Mouse (Mus musculus) CH12F3 (cell line): ENCODE data around the gene Pdpr.
"Not testable (repeated sequence)": the region's sequence is repeated elsewhere in the genome, so short reads cannot be mapped to it uniquely, and the experiment has no call there.

Experiments used
- in situ Hi-C: fragments of 300-500 bp; cut with MboI; formaldehyde crosslinking; loops from 2 replicates; pipeline ENCODE4 v1.14.3; 2020; ENCODE audit warnings: low sequenced_read_pairs

The Pdpr gene

DNA sequence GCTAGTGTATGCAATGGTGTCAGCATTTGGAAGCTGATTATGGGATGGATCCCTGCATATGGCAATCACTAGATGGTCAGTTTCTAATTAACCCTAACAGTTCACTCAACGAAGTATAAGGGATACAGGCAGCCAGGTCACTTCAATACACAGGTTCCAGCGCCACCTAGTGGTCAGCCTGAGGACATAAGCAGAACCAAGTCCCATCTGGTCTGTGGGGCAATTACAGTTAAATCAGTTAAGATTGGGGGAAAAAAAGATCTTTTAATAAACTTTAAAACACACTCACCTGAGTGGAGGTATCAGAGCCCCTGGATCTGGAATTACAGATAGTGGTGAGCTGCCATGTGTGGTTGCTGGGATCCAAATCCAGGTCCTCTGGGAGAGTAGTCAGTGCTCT is 4.3 kb upstream of the Pdpr start:
- in situ Hi-C loops = no loop called here

DNA sequence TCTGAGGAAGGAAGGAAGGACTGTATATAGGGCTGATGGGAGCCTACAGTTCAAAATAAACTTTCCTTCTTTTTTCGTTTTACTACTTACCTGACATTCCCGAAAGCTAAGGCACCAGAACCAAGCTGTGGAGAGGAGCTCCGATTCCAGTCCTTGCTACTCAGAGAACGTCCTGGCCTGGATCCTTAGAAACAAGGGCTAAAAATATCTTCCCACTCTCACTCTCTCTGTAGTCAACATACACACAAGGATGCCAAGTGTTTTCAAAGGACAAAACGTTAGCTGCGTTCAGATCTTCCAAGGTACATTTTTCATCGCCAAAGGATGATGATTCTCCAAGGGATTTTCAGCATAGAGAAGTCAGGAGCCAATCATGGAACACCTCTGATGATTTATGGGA is 2.7 kb upstream of the Pdpr start:
- in situ Hi-C loops = no loop called here

GRCm38 (mm10) chr8:111092326-111092725 is 2.1 kb upstream of the Pdpr start, which contains the start of gene Clec18a:
Gene Clec18a (minus strand): TSS chr8:111092426.
- in situ Hi-C loops = not testable (repeated sequence)

DNA sequence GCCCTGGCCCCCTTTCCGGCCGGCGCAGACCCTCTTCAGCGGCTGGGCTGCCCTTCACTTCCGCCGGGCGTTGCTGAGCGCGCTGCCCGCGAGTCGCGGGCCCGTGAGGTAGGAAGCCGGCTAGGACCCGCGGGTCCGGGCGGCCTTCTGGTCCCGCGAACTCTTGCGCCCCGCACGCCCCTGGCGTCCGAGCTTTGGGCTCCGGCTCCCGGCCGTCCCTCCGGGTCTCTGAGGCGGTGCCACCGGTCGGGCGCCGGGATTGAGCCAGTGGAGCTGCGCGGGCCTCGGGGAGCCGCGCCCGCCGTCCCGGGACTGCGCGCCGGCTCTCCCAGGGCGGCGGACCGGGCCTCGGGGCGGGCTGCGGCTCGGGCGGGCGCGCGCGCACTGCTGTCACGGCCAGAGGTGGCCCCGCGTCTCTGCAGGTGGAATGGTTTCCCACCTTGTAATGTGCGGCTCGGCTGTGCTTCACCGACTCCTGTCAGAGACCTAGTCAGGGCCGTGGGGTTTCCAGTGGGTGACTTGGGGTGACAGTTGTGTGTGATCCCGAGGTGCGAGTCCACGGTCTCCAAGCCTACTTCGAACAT is 381 bp downstream of the Pdpr start:
- in situ Hi-C loops = not testable (repeated sequence)

GRCm38 (mm10) chr8:111114891-111115290 is 20.5 kb downstream of the Pdpr start:
- in situ Hi-C loops = no loop called here

- in situ Hi-C loops = no loop called here
Observed at GRCm38 (mm10) chr8:111119481-111119880, 25.1 kb downstream of the Pdpr start.

GRCm38 (mm10) chr8:111130756-111131155 is 36.3 kb downstream of the Pdpr start:
- in situ Hi-C loops = no loop called here

- in situ Hi-C loops = no loop called here
Observed at GRCm38 (mm10) chr8:111142521-111142920, 48.1 kb downstream of the Pdpr start.

DNA sequence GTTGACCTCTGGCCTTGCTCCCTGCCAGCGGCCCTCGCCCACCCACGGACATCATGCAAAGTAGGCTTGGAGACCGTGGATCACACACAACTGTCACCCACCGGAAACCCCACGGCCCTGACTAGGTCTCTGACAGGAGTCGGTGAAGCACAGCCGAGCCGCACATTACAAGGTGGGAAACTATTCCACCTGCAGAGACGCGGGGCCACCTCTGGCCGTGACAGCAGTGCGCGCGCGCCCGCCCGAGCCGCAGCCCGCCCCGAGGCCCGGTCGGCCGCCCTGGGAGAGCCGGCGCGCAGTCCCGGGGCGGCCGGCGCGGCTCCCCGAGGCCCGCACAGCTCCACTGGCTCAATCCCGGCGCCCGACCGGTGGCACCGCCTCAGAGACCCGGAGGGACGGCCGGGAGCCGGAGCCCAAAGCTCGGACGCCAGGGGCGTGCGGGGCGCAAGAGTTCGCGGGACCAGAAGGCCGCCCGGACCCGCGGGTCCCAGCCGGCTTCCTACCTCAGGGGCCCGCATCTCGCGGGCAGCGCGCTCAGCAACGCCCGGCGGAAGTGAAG is 50.5 kb downstream of the Pdpr start:
- in situ Hi-C loops = not testable (repeated sequence)

GRCm38 (mm10) chr8:111145460-111146012 is 51.1 kb downstream of the Pdpr start:
- in situ Hi-C loops = not testable (repeated sequence)

GRCm38 (mm10) chr8:111155721-111156436 is 61.4 kb downstream of the Pdpr start:
- in situ Hi-C loops = no loop called here

DNA sequence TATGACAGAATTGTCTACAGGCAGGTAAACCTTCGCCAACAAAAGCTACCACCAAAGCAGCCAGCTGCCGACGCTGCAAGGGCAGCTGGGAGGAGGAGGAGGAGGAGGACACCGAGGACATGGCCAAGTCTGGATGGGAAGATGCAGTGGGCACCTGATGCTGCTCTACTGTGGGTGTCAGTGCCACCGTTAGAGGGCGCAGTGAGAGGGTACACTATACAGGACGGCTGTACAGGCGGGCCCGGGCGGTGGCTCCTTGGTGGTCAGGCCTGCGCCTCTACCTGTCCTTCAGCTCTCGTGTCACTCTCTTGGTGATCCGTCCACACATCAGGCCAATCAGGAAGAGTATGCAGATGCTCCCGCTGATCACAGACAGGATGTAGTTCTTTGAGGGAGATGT is 63.2 kb downstream of the Pdpr start:
- in situ Hi-C loops = no loop called here

GRCm38 (mm10) chr8:111171661-111172060 is 77.2 kb downstream of the Pdpr start:
- in situ Hi-C loops = no loop called here

- in situ Hi-C loops = no loop called here
Observed at GRCm38 (mm10) chr8:111185472-111185947, 91.1 kb downstream of the Pdpr start.
